Mouse (Mus musculus) frontal cortex, postnatal 10 days (tissue): ENCODE measurements around the gene Rec114.

Source experiments
- DNase-seq, 2 experiments: peaks; one replicate each; pipeline ENCODE4 v3.0.0; 2022; ENCODE audit warnings: low spot score in 2 of 2, mixed read lengths in 1 of 2

The Rec114 gene

GRCm38 (mm10) chr9:58662791-58663190, 81.0 kb downstream of the Rec114 start:
- DNase-seq = no peak

GRCm38 (mm10) chr9:58662007-58662406, 81.8 kb downstream of the Rec114 start:
- no peak for DNase-seq

- DNase-seq = no peak
These were observed 83.1 kb downstream of the Rec114 start for GRCm38 (mm10) chr9:58660673-58661072.

- no peak for DNase-seq
These were observed 83.8 kb downstream of the Rec114 start for GRCm38 (mm10) chr9:58659989-58660388.

GRCm38 (mm10) chr9:58659331-58659730, 84.4 kb downstream of the Rec114 start:
- no peak for DNase-seq

- no peak for DNase-seq
These were observed 85.0 kb downstream of the Rec114 start for GRCm38 (mm10) chr9:58658596-58659309.

- no peak for DNase-seq
These were observed 85.8 kb downstream of the Rec114 start for GRCm38 (mm10) chr9:58657735-58658512.

GRCm38 (mm10) chr9:58656824-58657223, 86.9 kb downstream of the Rec114 start:
- no peak for DNase-seq

GRCm38 (mm10) chr9:58656396-58656795, 87.4 kb downstream of the Rec114 start:
- DNase-seq = no peak

GRCm38 (mm10) chr9:58654494-58654893, 89.3 kb downstream of the Rec114 start:
- DNase-seq = no peak

- no peak for DNase-seq
These were observed 91.8 kb downstream of the Rec114 start for GRCm38 (mm10) chr9:58651993-58652392.

- DNase-seq = no peak
These were observed 94.5 kb downstream of the Rec114 start for GRCm38 (mm10) chr9:58649265-58649626.

- DNase-seq = no peak
These were observed 95.1 kb downstream of the Rec114 start for GRCm38 (mm10) chr9:58648406-58649264.

GRCm38 (mm10) chr9:58630441-58630840, 113.3 kb downstream of the Rec114 start:
- DNase-seq = no peak

- DNase-seq = no peak
These were observed 116.6 kb downstream of the Rec114 start for GRCm38 (mm10) chr9:58627197-58627596.

GRCm38 (mm10) chr9:58623009-58623408, 120.8 kb downstream of the Rec114 start:
- no peak for DNase-seq

- no peak for DNase-seq
These were observed 128.5 kb downstream of the Rec114 start for GRCm38 (mm10) chr9:58615064-58615938.

GRCm38 (mm10) chr9:58613790-58614189, 130.0 kb downstream of the Rec114 start:
- DNase-seq = no peak
